Mouse (Mus musculus) cerebellum, adult 11-12 months (tissue): ENCODE measurements around the gene Ppp2r3a.

Experiments
- DNase-seq: peaks from one replicate; pipeline ENCODE4 v3.0.0; 2022

Ppp2r3a gene

GRCm38 (mm10) chr9:101251644-101252337 is at the start of gene Ppp2r3a:
TSS of gene Ppp2r3a (minus strand) at chr9:101251795.
- peak; percentile 91 for DNase-seq

- no peak for DNase-seq
Observed at GRCm38 (mm10) chr9:101300441-101300935, 48.9 kb upstream of the Ppp2r3a start.

DNA sequence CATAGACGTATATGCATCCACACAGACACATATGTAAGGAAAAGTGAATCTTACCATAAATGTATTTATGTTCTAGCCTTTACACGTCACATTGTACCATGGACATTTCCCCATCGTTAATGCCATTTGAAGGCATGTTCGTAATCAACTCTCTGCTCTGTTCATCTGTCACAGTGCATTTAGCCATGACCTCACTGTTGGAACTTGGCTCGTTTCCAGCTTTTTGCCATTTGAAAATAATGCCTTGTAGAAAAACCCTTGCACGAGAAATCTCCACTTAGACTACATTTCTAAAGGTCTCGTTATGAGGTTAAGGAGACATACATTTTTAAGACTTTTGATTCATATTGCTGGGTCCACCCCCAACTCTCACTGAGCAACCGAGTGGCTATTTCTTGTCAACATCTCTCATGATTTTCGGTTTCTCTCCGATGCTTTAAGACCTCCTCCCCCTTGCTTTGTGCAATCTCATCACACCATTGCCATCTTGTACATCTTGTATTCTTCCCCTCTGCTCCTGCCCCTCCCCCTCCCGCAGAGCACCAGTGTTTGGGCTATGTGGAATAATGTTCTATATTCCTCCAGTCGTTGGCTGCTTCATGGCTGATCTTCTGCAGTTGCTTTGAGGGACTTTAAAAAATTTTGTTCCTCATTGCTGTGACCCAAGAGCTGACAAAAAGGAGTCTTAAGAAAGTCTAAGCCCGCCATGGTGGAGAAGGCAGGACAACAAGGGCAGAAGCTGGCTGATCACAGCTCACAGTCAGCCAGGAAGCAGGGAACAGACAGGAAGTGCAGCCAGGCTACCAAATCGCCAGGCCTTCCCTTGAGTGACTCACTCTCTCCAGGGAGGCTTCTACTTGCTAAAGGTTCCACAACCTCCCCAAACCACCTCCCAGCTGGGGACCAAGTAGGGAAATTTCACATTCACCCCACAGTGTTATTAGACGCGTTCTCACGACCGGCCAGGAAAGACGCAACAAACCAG is 40.4 kb upstream of the Ppp2r3a start:
- DNase-seq, result no peak

GRCm38 (mm10) chr9:101290876-101291275 is 39.3 kb upstream of the Ppp2r3a start:
- DNase-seq, result no peak

- no peak for DNase-seq
Observed at GRCm38 (mm10) chr9:101289750-101290149, 38.2 kb upstream of the Ppp2r3a start.

GRCm38 (mm10) chr9:101288901-101289647 is 37.5 kb upstream of the Ppp2r3a start:
- no peak for DNase-seq

GRCm38 (mm10) chr9:101286766-101287165 is 35.2 kb upstream of the Ppp2r3a start:
- DNase-seq, result no peak

DNA sequence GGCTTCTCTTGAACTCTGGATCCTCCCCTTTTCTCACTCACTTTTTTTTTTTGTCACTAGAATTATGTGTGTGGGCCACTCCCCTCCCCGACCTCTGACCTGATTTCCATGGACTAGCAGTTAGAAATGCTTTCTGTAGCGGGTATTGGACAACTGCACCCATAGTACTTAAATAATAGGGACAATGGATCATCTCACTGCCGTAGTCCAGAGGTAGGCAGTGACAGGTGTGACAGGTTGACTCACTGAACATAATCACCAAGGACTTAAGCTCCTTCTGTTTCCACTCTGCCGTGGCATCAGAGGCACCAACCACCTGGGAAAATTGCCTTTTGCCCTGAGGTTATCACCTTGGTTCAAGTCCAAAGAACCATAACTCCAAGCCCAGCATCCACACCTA is 32.5 kb upstream of the Ppp2r3a start:
- no peak for DNase-seq

DNA sequence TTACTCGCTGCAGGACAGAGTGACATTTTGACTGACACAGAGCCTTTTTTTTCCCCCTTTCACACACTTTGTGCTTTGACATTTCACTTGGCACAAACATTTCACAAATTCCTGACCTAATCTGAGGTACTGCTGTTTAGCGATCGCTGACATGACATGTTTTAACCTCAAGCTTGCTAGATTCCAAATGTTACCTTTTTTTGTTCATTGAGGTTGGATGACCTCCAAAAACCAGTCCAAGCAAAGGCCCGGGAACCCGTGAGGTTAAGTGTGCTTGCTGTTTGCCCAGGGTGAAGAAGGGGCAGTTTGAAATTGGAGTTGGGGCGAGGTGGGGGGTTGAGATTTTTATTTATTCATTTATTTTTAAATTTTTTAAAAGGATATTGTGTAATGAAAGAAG is 31.1 kb upstream of the Ppp2r3a start:
- DNase-seq, result no peak

DNA sequence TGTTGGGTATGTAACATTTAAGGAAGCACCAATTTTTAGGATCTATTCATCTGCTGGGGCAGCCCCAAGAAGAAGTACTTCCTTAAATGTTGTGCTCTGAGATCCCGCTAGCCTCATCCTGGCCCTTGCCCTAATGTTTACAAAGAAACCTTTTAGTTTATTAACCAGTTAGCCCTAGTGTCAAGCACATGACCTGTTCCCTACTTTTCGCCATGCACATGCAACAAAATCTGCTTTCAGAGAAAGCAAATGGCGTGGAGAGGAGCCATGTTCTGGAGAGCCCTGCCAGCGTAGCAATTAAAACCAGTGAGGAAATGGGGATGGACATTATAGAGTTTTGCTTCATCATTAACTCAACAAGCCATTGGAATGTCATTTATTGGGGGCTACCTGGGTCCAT is 30.3 kb upstream of the Ppp2r3a start:
- no peak for DNase-seq

DNA sequence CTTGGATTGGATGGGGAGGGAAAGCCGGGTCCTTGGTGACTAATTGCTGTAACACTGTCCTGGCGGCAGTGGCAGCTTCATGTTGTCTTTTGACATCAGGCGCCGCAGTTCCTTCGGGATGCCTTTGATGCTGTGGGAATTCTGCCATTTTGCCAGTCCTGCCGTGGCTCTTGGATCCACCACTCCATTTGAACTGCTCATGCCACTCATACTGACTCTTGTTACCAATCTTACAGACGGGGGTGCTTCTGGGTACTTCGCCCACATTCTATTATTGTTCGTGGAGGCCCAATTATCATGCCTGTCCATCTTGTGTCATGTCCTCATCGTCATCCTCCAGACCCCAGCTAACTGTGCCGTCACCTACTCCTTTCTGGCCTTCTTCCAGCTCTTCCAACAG is 29.7 kb upstream of the Ppp2r3a start:
- DNase-seq, result no peak

DNA sequence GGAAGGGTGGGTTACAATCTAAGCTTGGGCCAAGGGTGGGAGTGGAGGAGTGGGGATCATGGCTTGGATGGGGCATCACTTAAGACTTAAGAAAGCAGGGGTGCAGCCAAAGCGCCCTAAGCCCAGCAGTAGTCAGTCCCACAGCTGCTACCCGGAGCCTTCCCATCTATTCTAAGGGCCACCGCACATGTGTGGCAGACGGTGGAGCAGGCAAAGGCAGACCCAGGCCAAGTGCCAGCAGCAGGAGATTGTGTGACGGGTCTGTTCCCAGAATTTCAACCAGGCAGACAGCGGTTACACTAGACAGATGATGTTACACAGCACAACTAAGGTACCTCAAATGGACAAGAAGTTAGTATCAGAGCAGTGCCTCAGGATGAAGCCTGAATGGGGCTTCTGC is 29.3 kb upstream of the Ppp2r3a start:
- DNase-seq, result no peak

- no peak for DNase-seq
Observed at GRCm38 (mm10) chr9:101280211-101280610, 28.6 kb upstream of the Ppp2r3a start.

- no peak for DNase-seq
Observed at GRCm38 (mm10) chr9:101272715-101273114, 21.1 kb upstream of the Ppp2r3a start.

DNA sequence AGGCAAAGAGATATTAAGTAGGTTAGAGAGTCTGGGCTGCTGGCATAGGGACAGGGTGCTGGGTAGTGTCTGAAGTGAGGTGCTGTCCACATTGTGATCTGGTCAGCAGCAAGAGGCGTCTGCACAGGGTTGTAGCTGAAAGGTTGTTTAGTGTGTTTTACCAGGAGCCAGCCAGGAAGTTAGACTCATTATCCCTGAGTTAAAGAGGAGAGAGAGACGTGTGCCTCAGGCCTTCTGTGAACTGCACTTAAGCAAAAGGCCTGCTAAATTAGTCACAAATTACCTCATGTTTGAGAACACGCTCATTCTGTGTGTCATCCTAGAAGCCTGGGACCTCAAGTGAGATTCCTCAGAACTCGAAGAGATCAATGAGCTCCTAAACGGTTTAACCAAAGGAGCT is 18.4 kb upstream of the Ppp2r3a start:
- DNase-seq, result no peak

DNA sequence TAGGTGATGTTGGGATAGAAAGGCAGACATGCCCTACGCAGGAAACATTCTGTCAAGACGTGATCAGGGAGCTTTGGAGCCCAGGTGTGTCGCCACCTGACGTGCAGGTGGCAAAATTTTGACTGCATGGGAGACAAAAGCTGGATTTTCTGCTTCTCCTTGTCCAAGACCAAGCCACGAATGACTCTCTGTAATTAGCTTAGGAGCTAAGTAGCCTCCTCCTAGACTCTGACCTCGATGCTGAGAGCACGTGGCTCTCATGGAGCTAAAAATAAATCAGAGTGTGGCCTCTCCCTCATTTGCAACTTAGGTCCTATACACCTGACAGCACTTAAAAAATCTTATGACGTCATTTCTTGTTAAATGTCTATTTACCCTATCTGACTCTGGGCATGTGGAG is 14.4 kb upstream of the Ppp2r3a start:
- no peak for DNase-seq

DNA sequence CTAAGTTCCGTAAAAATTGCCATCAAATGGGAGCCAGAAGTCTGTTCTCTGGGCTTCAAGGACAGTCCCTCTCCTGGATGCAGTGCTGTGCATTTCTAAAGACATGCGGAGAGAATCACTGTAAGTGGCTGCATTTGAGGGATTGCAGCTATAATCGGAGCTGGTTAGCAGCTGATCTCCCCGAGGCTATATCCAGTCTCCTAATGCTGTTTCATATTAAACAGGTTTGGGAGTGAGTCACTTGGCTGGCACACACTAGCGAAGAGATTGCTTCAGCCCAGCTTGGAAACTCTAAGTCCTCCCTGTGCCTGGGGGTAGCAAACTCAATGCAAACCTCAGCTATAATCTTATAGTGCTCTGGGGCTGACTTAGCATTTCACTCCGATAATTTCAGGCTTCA is 14.0 kb upstream of the Ppp2r3a start:
- DNase-seq, result no peak

DNA sequence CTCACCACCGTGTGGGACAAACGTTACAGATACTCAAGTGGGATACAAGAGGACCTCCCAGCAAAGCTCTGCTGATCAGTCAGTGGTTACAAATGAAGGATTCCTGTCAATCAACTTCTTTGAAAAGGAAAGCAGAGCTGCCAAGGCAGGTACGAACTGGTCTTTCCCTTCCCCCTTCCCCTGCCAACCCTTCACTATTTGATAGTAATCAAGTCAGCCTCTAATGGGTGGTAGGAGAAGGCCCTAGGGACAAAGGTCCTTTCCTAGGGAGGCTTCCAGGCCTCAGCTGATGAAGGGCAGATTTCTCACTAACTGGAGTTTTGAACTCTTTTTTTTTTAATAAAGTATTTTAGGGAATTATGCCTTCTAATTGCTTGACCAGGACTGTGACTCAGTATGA is 11.2 kb upstream of the Ppp2r3a start:
- DNase-seq, result no peak

GRCm38 (mm10) chr9:101261989-101262571 is 10.5 kb upstream of the Ppp2r3a start:
- DNase-seq, result no peak

GRCm38 (mm10) chr9:101261443-101261842 is 9.8 kb upstream of the Ppp2r3a start:
- no peak for DNase-seq

DNA sequence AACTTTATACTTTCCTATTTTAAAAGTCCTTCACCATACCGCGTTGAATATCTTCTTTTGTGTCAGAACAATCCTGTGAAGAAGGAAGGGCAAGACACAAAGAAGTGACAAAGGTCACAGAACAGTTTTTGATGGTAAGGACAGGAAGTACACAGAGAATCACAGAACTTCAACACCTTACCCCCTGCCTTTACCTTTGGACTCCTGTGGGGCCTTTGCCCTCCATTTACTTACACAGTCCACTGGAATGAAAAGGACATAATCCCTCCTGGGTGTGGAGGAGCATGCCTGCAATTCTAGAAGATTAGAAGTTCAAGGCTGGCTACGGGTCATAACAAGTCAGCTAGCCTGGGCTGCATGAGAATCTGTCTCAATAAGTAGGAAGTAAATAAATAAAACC is 1.5 kb upstream of the Ppp2r3a start:
- no peak for DNase-seq

DNA sequence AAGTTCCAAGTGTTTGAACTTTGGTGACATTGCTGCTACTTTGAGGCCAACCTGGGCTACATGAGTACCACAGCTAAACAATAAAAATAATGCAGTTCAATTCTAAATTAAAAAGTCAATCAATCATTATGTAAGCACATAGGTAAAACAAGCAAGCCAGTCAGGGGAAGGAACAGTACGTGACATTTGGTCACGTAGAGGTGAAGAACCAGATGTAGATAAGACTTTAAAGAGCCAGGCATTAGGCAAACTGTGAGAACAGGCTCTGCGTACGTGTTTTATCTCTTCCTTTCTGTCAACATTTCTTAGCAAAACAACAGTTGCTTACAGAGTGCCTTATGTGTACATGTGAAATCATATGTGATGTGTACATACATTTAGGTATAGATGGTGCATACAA is 946 bp upstream of the Ppp2r3a start:
- no peak for DNase-seq
